Mouse (Mus musculus): Measurements from ENCODE around the gene Pagr1b. TPM values are rescaled to one million over a fixed set of nuclear protein-coding genes. Genes with fewer than 3 reads are reported as not detected.

Pagr1b gene
- polyA plus RNA-seq, 1 experiment, result 17.6 TPM

GRCm38 (mm10) chr7:127013385-127013784, 2.9 kb downstream of the Pagr1b start:
- TF ChIP-seq CTCF (IDR thresholded peaks at IDR 0.05; ENCODE audit: low read depth, low read length), result no peak
- TF ChIP-seq POLR2A (IDR thresholded peaks at IDR 0.05; ENCODE audit: borderline replicate concordance, low read depth, low read length), result no peak
- H3K4me3 ChIP-seq (ENCODE audit: insufficient read depth, low read length), result peak overlapping the region; percentile 95
- no peak overlapping the region for H3K27ac ChIP-seq (ENCODE audit: insufficient read depth, low read depth, low read length)
- peaks cover 57% of the 10 kb centered on the region for H3K4me1 ChIP-seq (ENCODE audit: control insufficient read depth, insufficient read depth, low read length)

GRCm38 (mm10) chr7:127012845-127013244, 3.4 kb downstream of the Pagr1b start:
- Histone ChIP-seq H3K4me1 (ENCODE audit: control insufficient read depth, insufficient read depth, low read length) (peaks cover 62% of the 10 kb centered on the region), H3K4me3 (ENCODE audit: insufficient read depth, low read length) (peak overlapping the region; percentile 95), H3K27ac (ENCODE audit: insufficient read depth, low read depth, low read length) (no peak overlapping the region)
- TF ChIP-seq CTCF (IDR thresholded peaks at IDR 0.05; ENCODE audit: low read depth, low read length), result no peak
- TF ChIP-seq POLR2A (IDR thresholded peaks at IDR 0.05; ENCODE audit: borderline replicate concordance, low read depth, low read length), result no peak

GRCm38 (mm10) chr7:127012374-127012773, 3.9 kb downstream of the Pagr1b start:
- Histone ChIP-seq H3K4me1 (ENCODE audit: control insufficient read depth, insufficient read depth, low read length) (peaks cover 67% of the 10 kb centered on the region), H3K27ac (ENCODE audit: insufficient read depth, low read depth, low read length) (no peak overlapping the region), H3K4me3 (ENCODE audit: insufficient read depth, low read length) (no peak overlapping the region)
- no peak for TF ChIP-seq POLR2A (IDR thresholded peaks at IDR 0.05; ENCODE audit: borderline replicate concordance, low read depth, low read length)
- TF ChIP-seq CTCF (IDR thresholded peaks at IDR 0.05; ENCODE audit: low read depth, low read length), result no peak

- TF ChIP-seq CTCF (IDR thresholded peaks at IDR 0.05; ENCODE audit: low read depth, low read length), result peak; percentile 13; the same call in 1 of the 2 replicates
- no peak for TF ChIP-seq POLR2A (IDR thresholded peaks at IDR 0.05; ENCODE audit: borderline replicate concordance, low read depth, low read length)
- no peak overlapping the region for H3K4me3 ChIP-seq (ENCODE audit: insufficient read depth, low read length)
- peaks cover 69% of the 10 kb centered on the region for H3K4me1 ChIP-seq (ENCODE audit: control insufficient read depth, insufficient read depth, low read length)
- no peak overlapping the region for H3K27ac ChIP-seq (ENCODE audit: insufficient read depth, low read depth, low read length)
Observed at GRCm38 (mm10) chr7:127011717-127012116, 4.6 kb downstream of the Pagr1b start.

- peak overlapping the region; percentile 13; the same call in 1 of the 2 replicates for H3K27ac ChIP-seq (ENCODE audit: insufficient read depth, low read depth, low read length)
Observed at GRCm38 (mm10) chr7:127011051-127011450, 5.2 kb downstream of the Pagr1b start.

GRCm38 (mm10) chr7:127009307-127010085, 6.8 kb downstream of the Pagr1b start:
- Histone ChIP-seq H3K4me1 (ENCODE audit: control insufficient read depth, insufficient read depth, low read length) (peaks cover 60% of the 10 kb centered on the region), H3K27ac (ENCODE audit: insufficient read depth, low read depth, low read length) (peak overlapping the region; percentile 91), H3K4me3 (ENCODE audit: insufficient read depth, low read length) (no peak overlapping the region)
- TF ChIP-seq POLR2A (IDR thresholded peaks at IDR 0.05; ENCODE audit: borderline replicate concordance, low read depth, low read length) (no peak), CTCF (IDR thresholded peaks at IDR 0.05; ENCODE audit: low read depth, low read length) (no peak)

More at GRCm38 (mm10) chr7:127011051-127011450, 5.2 kb downstream of the Pagr1b start:
- TF ChIP-seq CTCF (IDR thresholded peaks at IDR 0.05; ENCODE audit: low read depth, low read length) (no peak), POLR2A (IDR thresholded peaks at IDR 0.05; ENCODE audit: borderline replicate concordance, low read depth, low read length) (no peak)
- Histone ChIP-seq H3K4me3 (ENCODE audit: insufficient read depth, low read length) (no peak overlapping the region), H3K4me1 (ENCODE audit: control insufficient read depth, insufficient read depth, low read length) (peaks cover 69% of the 10 kb centered on the region)

GRCm38 (mm10) chr7:127008239-127009019, 7.9 kb downstream of the Pagr1b start:
- Histone ChIP-seq H3K4me1 (ENCODE audit: control insufficient read depth, insufficient read depth, low read length) (peaks cover 59% of the 10 kb centered on the region), H3K4me3 (ENCODE audit: insufficient read depth, low read length) (peak overlapping the region; percentile 18; the same call in 1 of the 2 replicates), H3K27ac (ENCODE audit: insufficient read depth, low read depth, low read length) (peak overlapping the region; percentile 91)
- TF ChIP-seq CTCF (IDR thresholded peaks at IDR 0.05; ENCODE audit: low read depth, low read length) (no peak), POLR2A (IDR thresholded peaks at IDR 0.05; ENCODE audit: borderline replicate concordance, low read depth, low read length) (no peak)

GRCm38 (mm10) chr7:127007313-127008024, 8.8 kb downstream of the Pagr1b start:
- no peak overlapping the region for H3K4me3 ChIP-seq (ENCODE audit: insufficient read depth, low read length)
- peaks cover 57% of the 10 kb centered on the region for H3K4me1 ChIP-seq (ENCODE audit: control insufficient read depth, insufficient read depth, low read length)
- no peak for TF ChIP-seq POLR2A (IDR thresholded peaks at IDR 0.05; ENCODE audit: borderline replicate concordance, low read depth, low read length)
- TF ChIP-seq CTCF (IDR thresholded peaks at IDR 0.05; ENCODE audit: low read depth, low read length), result no peak
- H3K27ac ChIP-seq (ENCODE audit: insufficient read depth, low read depth, low read length), result peak overlapping the region; percentile 91

GRCm38 (mm10) chr7:127004122-127004875, 12.0 kb downstream of the Pagr1b start:
- H3K27ac ChIP-seq (ENCODE audit: insufficient read depth, low read depth, low read length), result no peak overlapping the region
- no peak overlapping the region for H3K4me3 ChIP-seq (ENCODE audit: insufficient read depth, low read length)
- TF ChIP-seq POLR2A (IDR thresholded peaks at IDR 0.05; ENCODE audit: borderline replicate concordance, low read depth, low read length) (no peak), CTCF (IDR thresholded peaks at IDR 0.05; ENCODE audit: low read depth, low read length) (no peak)
- peaks cover 26% of the 10 kb centered on the region for H3K4me1 ChIP-seq (ENCODE audit: control insufficient read depth, insufficient read depth, low read length)

Measured in bone marrow macrophage, adult 2 months (primary cell).